Mouse (Mus musculus): Measurements from ENCODE around the gene Clns1a. TPM values are rescaled to one million over a fixed set of nuclear protein-coding genes. Genes with fewer than 3 reads are reported as not detected.
A peak's percentile ranks its signal among the peaks of the same experiment; 100 is the strongest.

The Clns1a gene
- polyA plus RNA-seq, 1 experiment, result 86.9 TPM

DNA sequence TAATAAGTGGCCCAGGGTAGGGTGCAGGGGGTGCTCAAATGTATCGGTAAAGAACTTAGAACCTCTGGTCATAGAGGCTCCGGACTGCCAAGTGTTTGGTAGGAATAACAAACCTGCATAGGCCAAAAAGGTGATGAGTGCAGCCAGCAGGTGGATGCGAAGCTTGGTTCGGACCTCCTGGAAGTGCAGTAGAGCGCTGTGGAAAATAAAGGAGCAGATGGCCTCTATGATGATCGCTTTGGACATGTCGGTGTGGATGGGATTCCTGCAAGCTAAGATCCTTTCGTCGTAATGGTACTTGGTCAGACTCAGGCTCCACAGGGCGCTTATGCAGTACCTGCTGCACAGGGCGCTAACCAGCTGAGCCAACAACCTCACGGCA is 40.8 kb downstream of the Clns1a start:
- no peak for TF ChIP-seq POLR2A (IDR thresholded peaks at IDR 0.05; ENCODE audit: extremely low read depth, insufficient read depth, low read length)
- TF ChIP-seq CTCF (IDR thresholded peaks at IDR 0.05; ENCODE audit: extremely low read depth, insufficient read depth, low read length), result no peak
- Histone ChIP-seq H3K27ac (ENCODE audit: insufficient read depth, low read length) (no peak overlapping the region; the same call in 1 of the 2 replicates), H3K4me3 (ENCODE audit: insufficient read depth, low read length) (peak overlapping the region; percentile 95), H3K4me1 (ENCODE audit: control insufficient read depth, insufficient read depth, low read length) (peaks cover 1% of the 10 kb centered on the region; the same call in 1 of the 2 replicates)

DNA sequence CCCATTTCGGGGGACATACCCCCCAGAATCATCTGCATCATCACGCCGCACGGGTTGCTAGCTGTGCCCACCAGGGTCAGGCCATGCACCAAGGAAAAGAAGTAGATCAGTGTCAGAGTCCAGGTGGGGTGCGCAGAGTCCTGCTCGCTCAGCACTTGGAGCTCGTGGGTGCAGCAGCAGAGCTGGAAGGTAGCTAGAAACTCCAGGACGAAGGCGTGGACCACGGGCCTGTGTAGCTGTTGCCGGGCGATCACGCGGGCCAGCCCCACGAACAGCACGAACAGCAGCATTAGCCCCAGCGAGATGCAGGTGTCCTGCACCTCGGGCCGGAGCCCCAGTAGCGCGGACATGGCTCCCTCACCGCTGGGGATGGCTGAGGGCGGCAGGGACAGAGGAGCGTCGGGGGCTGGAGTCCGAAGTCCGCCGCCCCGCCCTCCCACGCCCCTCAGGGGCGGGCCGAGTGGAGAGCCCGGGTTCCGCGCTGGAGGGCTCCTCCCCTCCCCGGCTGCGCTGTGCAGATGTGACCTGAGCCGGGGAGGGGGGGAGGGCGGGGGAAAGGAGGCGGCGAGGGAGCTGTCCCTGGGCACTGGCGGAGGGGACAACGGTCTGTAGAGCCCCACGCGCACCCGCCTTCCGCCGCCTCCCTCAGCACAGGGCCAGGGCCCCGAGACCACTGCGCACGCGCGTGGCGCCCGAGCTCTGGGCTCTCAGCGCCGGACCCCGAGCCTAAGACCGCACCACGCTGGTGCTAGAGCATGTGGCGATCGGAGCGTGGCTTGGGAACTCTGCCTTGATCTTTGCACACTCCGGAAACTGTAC is 41.4 kb downstream of the Clns1a start, which contains the start of gene Aqp11:
Aqp11 (minus strand) TSS at position 652 of the 819 bp plus-strand sequence.
- H3K4me1 ChIP-seq (ENCODE audit: control insufficient read depth, insufficient read depth, low read length), result peaks cover 1% of the 10 kb centered on the region; the same call in 1 of the 2 replicates
- no peak for TF ChIP-seq CTCF (IDR thresholded peaks at IDR 0.05; ENCODE audit: extremely low read depth, insufficient read depth, low read length)
- TF ChIP-seq POLR2A (IDR thresholded peaks at IDR 0.05; ENCODE audit: extremely low read depth, insufficient read depth, low read length), result peak; percentile 54; the same call in 1 of the 2 replicates
- peak within 1 kb of the TSS; percentile 95 for H3K4me3 ChIP-seq (ENCODE audit: insufficient read depth, low read length)
- H3K27ac ChIP-seq (ENCODE audit: insufficient read depth, low read length), result peak within 1 kb of the TSS; percentile 24; the same call in 1 of the 2 replicates

DNA sequence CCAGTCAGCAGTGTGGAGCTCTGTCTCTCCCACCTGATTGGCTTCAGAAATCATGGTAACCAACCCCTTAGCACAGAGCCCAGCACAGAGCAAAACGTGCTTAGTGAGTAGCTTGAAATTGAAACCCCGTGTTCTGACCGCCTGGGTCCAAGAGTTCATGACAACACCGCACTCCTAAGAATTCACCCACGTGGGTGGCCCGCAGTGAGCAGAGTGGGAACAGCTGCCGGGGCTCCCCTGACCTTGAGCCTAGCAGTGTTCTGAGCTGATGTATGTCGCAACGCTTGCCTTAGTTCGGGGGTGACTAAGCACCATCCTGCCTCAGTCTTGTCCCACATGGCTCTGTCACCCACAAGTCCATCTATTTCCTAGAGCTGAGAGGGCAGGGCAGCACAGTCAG is 44.5 kb downstream of the Clns1a start:
- Histone ChIP-seq H3K4me3 (ENCODE audit: insufficient read depth, low read length) (no peak overlapping the region), H3K4me1 (ENCODE audit: control insufficient read depth, insufficient read depth, low read length) (peaks cover 1% of the 10 kb centered on the region; the same call in 1 of the 2 replicates), H3K27ac (ENCODE audit: insufficient read depth, low read length) (no peak overlapping the region)
- TF ChIP-seq POLR2A (IDR thresholded peaks at IDR 0.05; ENCODE audit: extremely low read depth, insufficient read depth, low read length) (no peak), CTCF (IDR thresholded peaks at IDR 0.05; ENCODE audit: extremely low read depth, insufficient read depth, low read length) (no peak)

DNA sequence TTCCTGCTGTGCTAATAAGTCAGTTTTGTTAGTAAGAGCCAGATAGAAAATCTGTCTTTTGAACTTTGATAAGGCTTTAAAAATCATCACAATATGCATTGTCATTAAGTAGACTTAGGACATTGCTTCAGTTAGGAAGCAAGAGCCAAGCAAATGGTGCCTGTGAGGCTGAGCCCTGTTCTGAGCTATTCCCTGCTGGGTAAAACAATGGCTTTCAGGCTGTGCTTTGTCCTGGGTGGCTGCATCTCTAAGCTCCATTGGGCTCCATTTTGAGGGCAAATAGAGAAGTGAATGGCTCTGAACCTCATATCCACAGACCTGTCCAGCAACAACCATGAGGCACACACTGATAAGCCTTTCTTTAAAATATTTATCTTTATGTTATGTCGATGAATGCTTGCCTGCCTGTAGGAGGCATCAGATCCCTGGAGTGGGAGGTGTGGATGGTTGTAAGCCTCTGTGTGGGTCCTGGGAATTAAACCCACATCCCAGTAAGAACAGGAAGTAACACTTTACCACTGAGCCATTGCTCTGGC is 45.4 kb downstream of the Clns1a start:
- Histone ChIP-seq H3K4me1 (ENCODE audit: control insufficient read depth, insufficient read depth, low read length) (peaks cover under 1% of the 10 kb centered on the region; the same call in 1 of the 2 replicates), H3K27ac (ENCODE audit: insufficient read depth, low read length) (no peak overlapping the region), H3K4me3 (ENCODE audit: insufficient read depth, low read length) (no peak overlapping the region)
- TF ChIP-seq POLR2A (IDR thresholded peaks at IDR 0.05; ENCODE audit: extremely low read depth, insufficient read depth, low read length) (no peak), CTCF (IDR thresholded peaks at IDR 0.05; ENCODE audit: extremely low read depth, insufficient read depth, low read length) (no peak)

DNA sequence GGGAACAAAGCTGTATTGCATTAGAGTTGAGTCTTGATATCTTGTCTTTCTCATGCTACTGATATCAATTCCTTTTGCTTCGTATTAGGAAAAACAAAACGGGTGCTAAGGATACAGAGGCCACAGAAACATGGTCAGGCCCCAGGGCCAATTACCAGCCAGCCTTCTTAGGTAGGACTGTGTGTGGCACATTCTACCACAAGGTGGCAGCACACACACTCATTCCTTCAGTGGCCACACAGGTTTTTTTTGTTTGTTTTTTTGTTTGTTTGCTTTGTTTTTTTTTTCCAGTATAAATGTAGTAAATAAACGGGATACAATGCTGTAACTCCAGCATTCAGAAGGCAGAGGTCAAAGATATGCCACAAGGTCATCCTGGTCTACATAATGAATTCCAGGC is 48.9 kb downstream of the Clns1a start:
- Histone ChIP-seq H3K4me3 (ENCODE audit: insufficient read depth, low read length) (no peak overlapping the region), H3K4me1 (ENCODE audit: control insufficient read depth, insufficient read depth, low read length) (peaks cover 1% of the 10 kb centered on the region; the same call in 1 of the 2 replicates), H3K27ac (ENCODE audit: insufficient read depth, low read length) (no peak overlapping the region)
- TF ChIP-seq POLR2A (IDR thresholded peaks at IDR 0.05; ENCODE audit: extremely low read depth, insufficient read depth, low read length) (no peak), CTCF (IDR thresholded peaks at IDR 0.05; ENCODE audit: extremely low read depth, insufficient read depth, low read length) (peak; percentile 77)

DNA sequence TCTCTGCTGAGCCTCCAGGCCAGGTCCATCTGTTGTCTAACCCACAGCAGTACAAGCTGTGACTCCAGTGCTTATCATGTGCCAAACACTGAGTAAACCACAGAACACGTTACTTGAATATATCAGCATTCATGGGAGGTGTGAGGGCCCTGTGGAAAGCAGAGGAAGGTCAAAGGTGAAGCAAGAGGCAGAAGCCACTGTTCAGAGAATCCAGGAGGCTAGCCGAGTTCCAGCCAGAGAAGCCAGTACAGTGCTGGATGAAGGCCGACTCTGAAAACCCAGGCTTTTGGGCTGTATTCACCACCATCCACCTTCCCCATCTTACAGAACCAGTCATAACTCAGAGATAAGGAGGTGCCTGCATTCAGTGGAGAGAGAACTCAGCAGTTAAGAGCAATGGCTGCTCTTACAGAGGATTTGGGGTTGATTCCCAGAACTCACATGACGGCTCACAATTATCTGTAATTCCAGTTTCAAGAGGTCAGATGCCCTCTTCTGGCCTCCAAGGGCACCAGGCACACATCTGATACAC is 50.8 kb downstream of the Clns1a start:
- no peak overlapping the region for H3K4me3 ChIP-seq (ENCODE audit: insufficient read depth, low read length)
- TF ChIP-seq POLR2A (IDR thresholded peaks at IDR 0.05; ENCODE audit: extremely low read depth, insufficient read depth, low read length) (no peak), CTCF (IDR thresholded peaks at IDR 0.05; ENCODE audit: extremely low read depth, insufficient read depth, low read length) (no peak)
- peaks cover 1% of the 10 kb centered on the region; the same call in 1 of the 2 replicates for H3K4me1 ChIP-seq (ENCODE audit: control insufficient read depth, insufficient read depth, low read length)
- no peak overlapping the region for H3K27ac ChIP-seq (ENCODE audit: insufficient read depth, low read length)

DNA sequence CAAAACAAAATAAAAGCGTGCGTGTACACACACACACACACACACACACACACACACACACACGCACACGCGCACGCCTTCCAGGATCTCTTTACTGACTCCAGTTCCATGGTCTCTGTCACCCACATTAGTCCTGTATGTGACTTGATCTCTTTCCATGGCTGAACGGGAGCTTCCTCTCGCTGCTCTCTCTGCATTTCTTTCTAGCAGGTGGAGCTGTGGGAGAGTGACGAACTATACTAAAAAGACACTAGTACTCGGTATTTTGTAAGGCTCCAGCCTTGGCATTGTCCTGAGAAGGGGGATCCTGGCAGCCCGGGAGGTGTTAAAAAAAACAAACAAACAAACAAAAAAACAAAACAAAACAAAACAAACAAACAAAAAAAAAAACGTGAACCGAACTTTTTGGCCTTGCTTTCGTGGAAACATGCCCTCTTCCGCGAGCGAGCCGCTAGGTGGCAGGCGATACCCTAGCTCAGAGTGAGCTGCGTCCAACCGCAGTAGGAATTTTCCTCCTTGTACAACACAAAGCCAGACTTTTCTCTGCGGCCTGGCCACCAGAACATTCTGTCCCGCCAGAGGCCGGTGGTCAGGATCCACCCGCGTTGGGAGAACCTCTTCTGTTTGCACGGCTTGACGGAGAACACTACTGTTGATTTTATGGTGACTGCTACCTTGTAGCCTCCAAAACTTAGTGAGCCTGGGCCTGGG is 51.5 kb downstream of the Clns1a start:
- no peak overlapping the region for H3K27ac ChIP-seq (ENCODE audit: insufficient read depth, low read length)
- no peak overlapping the region for H3K4me3 ChIP-seq (ENCODE audit: insufficient read depth, low read length)
- TF ChIP-seq POLR2A (IDR thresholded peaks at IDR 0.05; ENCODE audit: extremely low read depth, insufficient read depth, low read length) (no peak), CTCF (IDR thresholded peaks at IDR 0.05; ENCODE audit: extremely low read depth, insufficient read depth, low read length) (peak; percentile 92)
- peaks cover 1% of the 10 kb centered on the region; the same call in 1 of the 2 replicates for H3K4me1 ChIP-seq (ENCODE audit: control insufficient read depth, insufficient read depth, low read length)

DNA sequence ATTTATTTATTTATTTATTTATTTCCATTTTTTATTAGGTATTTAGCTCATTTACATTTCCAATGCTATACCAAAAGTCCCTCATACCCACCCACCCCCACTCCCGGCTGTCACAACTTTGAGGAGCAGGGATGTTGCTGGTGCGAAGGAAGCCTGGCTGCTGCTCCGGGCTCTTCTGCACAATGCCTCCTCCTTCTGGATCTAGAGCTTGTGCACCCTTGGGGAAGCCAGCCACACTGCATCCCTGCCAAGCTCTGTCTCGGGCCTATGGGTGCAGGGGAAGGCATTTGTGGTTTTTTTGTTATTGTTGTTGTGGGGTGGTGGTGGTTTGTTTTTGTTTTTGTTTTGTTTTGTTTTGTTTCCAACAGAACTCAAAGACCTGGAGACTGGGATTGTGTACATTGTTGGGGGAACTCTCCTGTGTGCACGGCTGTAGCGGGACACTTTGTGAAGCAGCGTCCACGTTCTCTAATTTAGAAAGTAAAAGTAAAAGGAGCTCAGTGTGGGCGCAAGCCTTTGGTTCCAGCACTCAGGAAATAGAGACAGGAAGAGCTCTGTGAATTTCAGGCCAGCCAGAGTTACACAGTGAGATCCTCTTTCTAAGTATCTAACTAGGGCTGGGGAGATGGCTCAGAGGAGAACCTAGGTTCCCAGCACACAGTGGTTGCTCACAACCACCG is 52.2 kb downstream of the Clns1a start:
- H3K27ac ChIP-seq (ENCODE audit: insufficient read depth, low read length), result peak overlapping the region; percentile 26
- H3K4me1 ChIP-seq (ENCODE audit: control insufficient read depth, insufficient read depth, low read length), result peaks cover 1% of the 10 kb centered on the region; the same call in 1 of the 2 replicates
- TF ChIP-seq POLR2A (IDR thresholded peaks at IDR 0.05; ENCODE audit: extremely low read depth, insufficient read depth, low read length), result no peak
- no peak for TF ChIP-seq CTCF (IDR thresholded peaks at IDR 0.05; ENCODE audit: extremely low read depth, insufficient read depth, low read length)
- no peak overlapping the region for H3K4me3 ChIP-seq (ENCODE audit: insufficient read depth, low read length)
